Mouse (Mus musculus) hindbrain, embryonic 13.5 days (tissue): ENCODE results near the gene Chrm1. TPM values are rescaled to one million over a fixed set of nuclear protein-coding genes. Genes with fewer than 3 reads are reported as not detected.
"Not testable (repeated sequence)": the region's sequence is repeated elsewhere in the genome, so short reads cannot be mapped to it uniquely, and the experiment has no call there.

Experiments
- ATAC-seq: fragments of 200-750 bp; cut with Nextera tagmentation; 2 replicates; pipeline ENCODE4 v1.8.0; 2017; ENCODE audit warnings: moderate TSS enrichment; ENCODE audit not compliant: low FRiP score
- H3K27ac ChIP-seq: fragments of 300-500 bp; sonication (generic); 2 replicates; pipeline ENCODE4 v1.5.1; 2015; ENCODE audit warnings: inconsistent platforms, mild to moderate bottlenecking, moderate library complexity
- H3K27me3 ChIP-seq: fragments of 300-500 bp; sonication (generic); 2 replicates; pipeline ENCODE4 v1.6.1; 2015; ENCODE audit warnings: mild to moderate bottlenecking, inconsistent platforms
- H3K36me3 ChIP-seq: fragments of 300-500 bp; sonication (generic); 2 replicates; pipeline ENCODE4 v1.6.1; 2015; ENCODE audit warnings: mild to moderate bottlenecking, inconsistent platforms
- H3K4me1 ChIP-seq: fragments of 300-500 bp; sonication (generic); replicated peaks from 2 replicates; pipeline ENCODE4 v1.6.1; 2015; ENCODE audit warnings: inconsistent platforms
- H3K4me2 ChIP-seq: fragments of 300-500 bp; sonication (generic); 2 replicates; pipeline ENCODE4 v1.6.1; 2015; ENCODE audit warnings: inconsistent platforms, mild to moderate bottlenecking, moderate library complexity
- H3K4me3 ChIP-seq: fragments of 300-500 bp; sonication (generic); 2 replicates; pipeline ENCODE4 v1.5.1; 2015; ENCODE audit warnings: mild to moderate bottlenecking, inconsistent platforms
- H3K9ac ChIP-seq: fragments of 300-500 bp; sonication (generic); 2 replicates; pipeline ENCODE4 v1.6.1; 2015; ENCODE audit warnings: mild to moderate bottlenecking, inconsistent platforms
- H3K9me3 ChIP-seq: fragments of 300-500 bp; sonication (generic); 2 replicates; pipeline ENCODE4 v1.6.1; 2016; ENCODE audit warnings: inconsistent platforms
- WGBS: fragments of 180-500 bp; shearing (Covaris S2); methylation state at CpG from one replicate; pipeline ENCODE4 v1.1.7; 2015; 5-methylcytosine and 5-hydroxymethylcytosine counted together
- polyA plus RNA-seq: library from polyadenylated mRNA; unstranded; fragments of >200 nt; fragmentation: Nextera tagmentation; extraction: Ambion mirVana; gene quantifications from 2 replicates; pipeline ENCODE4 v1.2.1, GENCODE M21; 2015

Chrm1 gene
- polyA plus RNA-seq, 1 experiment from 2014 or later: 0.51 TPM

- H3K4me3 ChIP-seq: peak within 1 kb of the TSS; percentile 68
- H3K9ac ChIP-seq: peak within 1 kb of the TSS; percentile 96
- H3K9me3 ChIP-seq: no peaks in the 10 kb centered on the region
- WGBS: under 1% methylated on average over 50 of the region's 50 CpGs
- H3K27ac ChIP-seq: peak within 1 kb of the TSS; percentile 96
- peaks cover 41% of the 10 kb centered on the region for H3K4me1 ChIP-seq
- peak; percentile 96 for ATAC-seq
- H3K4me2 ChIP-seq: peak within 1 kb of the TSS; percentile 76
- peaks cover 28% of the 10 kb centered on the region for H3K36me3 ChIP-seq
- H3K27me3 ChIP-seq: no peaks in the 10 kb centered on the region
Measured at GRCm38 (mm10) chr19:8722907-8723573, 59.5 kb downstream of the Chrm1 start, which contains the start of gene Slc3a2. Gene Slc3a2, minus strand, starts transcription at chr19:8723369.

GRCm38 (mm10) chr19:8723574-8724346, 60.2 kb downstream of the Chrm1 start:
- Histone ChIP-seq H3K4me1 (peaks cover 41% of the 10 kb centered on the region), H3K36me3 (peaks cover 28% of the 10 kb centered on the region), H3K9me3 (no peaks in the 10 kb centered on the region), H3K27ac (peak overlapping the region; percentile 84), H3K27me3 (no peaks in the 10 kb centered on the region), H3K9ac (peak overlapping the region; percentile 96), H3K4me3 (peak overlapping the region; percentile 68), H3K4me2 (peak overlapping the region; percentile 76)
- WGBS: under 1% methylated on average over 20 of the region's 20 CpGs
- ATAC-seq: no peak

GRCm38 (mm10) chr19:8724392-8724791, 60.8 kb downstream of the Chrm1 start:
- Histone ChIP-seq H3K9me3 (no peaks in the 10 kb centered on the region), H3K27ac (peak overlapping the region; percentile 84), H3K36me3 (peaks cover 28% of the 10 kb centered on the region), H3K4me1 (peaks cover 41% of the 10 kb centered on the region), H3K4me2 (peak overlapping the region; percentile 76), H3K9ac (peak overlapping the region; percentile 96), H3K4me3 (peak overlapping the region; percentile 68), H3K27me3 (no peaks in the 10 kb centered on the region)
- ATAC-seq: no peak
- whole genome bisulfite sequencing: 1% methylated on average over 2 of the region's 2 CpGs

- peak overlapping the region; percentile 76 for H3K4me2 ChIP-seq
- H3K4me3 ChIP-seq: peak overlapping the region; percentile 68
- H3K27me3 ChIP-seq: no peaks in the 10 kb centered on the region
- no peaks in the 10 kb centered on the region for H3K9me3 ChIP-seq
- WGBS: 54% methylated on average over 4 of the region's 4 CpGs
- H3K4me1 ChIP-seq: peaks cover 41% of the 10 kb centered on the region
- peak overlapping the region; percentile 96 for H3K9ac ChIP-seq
- 0 out of 2 replicates have a peak overlapping the region, but pooled peaks have one; percentile 84 for H3K27ac ChIP-seq
- ATAC-seq: no peak
- peaks cover 28% of the 10 kb centered on the region for H3K36me3 ChIP-seq
Measured at GRCm38 (mm10) chr19:8725081-8725613, 61.6 kb downstream of the Chrm1 start.

GRCm38 (mm10) chr19:8726609-8727390, 63.2 kb downstream of the Chrm1 start:
- no peak overlapping the region for H3K4me2 ChIP-seq
- peaks cover 28% of the 10 kb centered on the region for H3K36me3 ChIP-seq
- no peak overlapping the region for H3K27ac ChIP-seq
- H3K9me3 ChIP-seq: no peaks in the 10 kb centered on the region
- ATAC-seq: no peak
- peaks cover 30% of the 10 kb centered on the region for H3K4me1 ChIP-seq
- no peaks in the 10 kb centered on the region for H3K27me3 ChIP-seq
- H3K4me3 ChIP-seq: no peak overlapping the region
- H3K9ac ChIP-seq: no peak overlapping the region
- 18% methylated on average over 3 of the region's 3 CpGs for WGBS

- H3K4me2 ChIP-seq: no peak overlapping the region
- H3K27ac ChIP-seq: no peak overlapping the region
- no peaks in the 10 kb centered on the region; the same call in 1 of the 2 replicates for H3K27me3 ChIP-seq
- H3K36me3 ChIP-seq: peaks cover 28% of the 10 kb centered on the region
- H3K4me1 ChIP-seq: peaks cover 22% of the 10 kb centered on the region
- H3K9me3 ChIP-seq: no peaks in the 10 kb centered on the region
- no peak overlapping the region for H3K4me3 ChIP-seq
- 35% methylated on average over 5 of the region's 5 CpGs for WGBS
- no peak overlapping the region for H3K9ac ChIP-seq
- ATAC-seq: no peak
Measured at GRCm38 (mm10) chr19:8727495-8728114, 64.0 kb downstream of the Chrm1 start.

- 47% methylated on average over 3 of the region's 3 CpGs for WGBS
Measured at GRCm38 (mm10) chr19:8728335-8729099, 64.9 kb downstream of the Chrm1 start.

More at GRCm38 (mm10) chr19:8728335-8729099, 64.9 kb downstream of the Chrm1 start:
- H3K4me2 ChIP-seq, H3K4me3 ChIP-seq, H3K27ac ChIP-seq, H3K9me3 ChIP-seq, H3K27me3 ChIP-seq, ATAC-seq, H3K9ac ChIP-seq: not testable (repeated sequence)
- peaks cover 28% of the 10 kb centered on the region for H3K36me3 ChIP-seq
- peaks cover 22% of the 10 kb centered on the region for H3K4me1 ChIP-seq

Other genes with a start within 250 kb of the Chrm1 start
- gene Slc22a8, start 72.5 kb upstream of the Chrm1 start, polyA plus RNA-seq: 4.4 and 4.8 TPM in 2 replicates
- gene Slc22a6, start 45.8 kb upstream of the Chrm1 start, polyA plus RNA-seq: 8.3 and 9.8 TPM in 2 replicates
- gene Slc3a2, start 59.6 kb downstream of the Chrm1 start, polyA plus RNA-seq: 153 and 163 TPM in 2 replicates
- 82.6 and 89.9 TPM in 2 replicates for gene Wdr74, start 72.0 kb downstream of the Chrm1 start, polyA plus RNA-seq
- 1.9 and 3.0 TPM in 2 replicates for gene 1700092M07Rik, start 76.9 kb downstream of the Chrm1 start, polyA plus RNA-seq
- gene Stx5a, start 77.6 kb downstream of the Chrm1 start, polyA plus RNA-seq: 120 and 128 TPM in 2 replicates
- gene Nxf1, start 93.3 kb downstream of the Chrm1 start, polyA plus RNA-seq: 168 and 170 TPM in 2 replicates
- gene Tmem223, start 107.2 kb downstream of the Chrm1 start, polyA plus RNA-seq: 257 and 258 TPM in 2 replicates
- gene Tmem179b, start 110.7 kb downstream of the Chrm1 start, polyA plus RNA-seq: 38.1 and 38.6 TPM in 2 replicates
- gene Taf6l, start 122.6 kb downstream of the Chrm1 start, polyA plus RNA-seq: 27.1 and 30.1 TPM in 2 replicates
- 153 and 163 TPM in 2 replicates for gene Polr2g, start 134.8 kb downstream of the Chrm1 start, polyA plus RNA-seq
- 8.0 and 8.4 TPM in 2 replicates for gene Zbtb3, start 138.8 kb downstream of the Chrm1 start, polyA plus RNA-seq
- 60.4 and 61.4 TPM in 2 replicates for gene Ttc9c, start 155.5 kb downstream of the Chrm1 start, polyA plus RNA-seq
- 5.8 and 6.3 TPM in 2 replicates for gene Hnrnpul2, start 156.2 kb downstream of the Chrm1 start, polyA plus RNA-seq
- gene AC129217.1, start 166.0 kb downstream of the Chrm1 start, polyA plus RNA-seq: not detected in 2 replicates
- 82.9 and 84.0 TPM in 2 replicates for gene Bscl2, start 173.7 kb downstream of the Chrm1 start, polyA plus RNA-seq
- gene Gng3, start 175.4 kb downstream of the Chrm1 start, polyA plus RNA-seq: 346 and 374 TPM in 2 replicates
- gene Lrrn4cl, start 187.0 kb downstream of the Chrm1 start, polyA plus RNA-seq: 1.0 and 1.3 TPM in 2 replicates
- gene Ubxn1, start 207.7 kb downstream of the Chrm1 start, polyA plus RNA-seq: 162 TPM in 2 replicates
- gene Uqcc3, start 217.1 kb downstream of the Chrm1 start, polyA plus RNA-seq: 71.0 and 72.3 TPM in 2 replicates
- 45.3 and 57.7 TPM in 2 replicates for gene Lbhd1, start 219.9 kb downstream of the Chrm1 start, polyA plus RNA-seq
- not detected in 2 replicates for gene Gm49403, start 220.1 kb downstream of the Chrm1 start, polyA plus RNA-seq
- 56.5 and 61.6 TPM in 2 replicates for gene 1810009A15Rik, start 225.1 kb downstream of the Chrm1 start, polyA plus RNA-seq
- not detected in 2 replicates for gene Gm49416, start 225.1 kb downstream of the Chrm1 start, polyA plus RNA-seq
- 34.3 and 34.6 TPM in 2 replicates for gene Ints5, start 229.2 kb downstream of the Chrm1 start, polyA plus RNA-seq
- gene Ganab, start 234.3 kb downstream of the Chrm1 start, polyA plus RNA-seq: 91.7 and 95.9 TPM in 2 replicates